Mouse (Mus musculus) right cerebral cortex, postnatal 36 days (tissue): ENCODE results near the gene Gm20843.
"Not testable (repeated sequence)": the region's sequence is repeated elsewhere in the genome, so short reads cannot be mapped to it uniquely, and the experiment has no call there.

Experiments
- DNase-seq, 2 experiments: peaks; one replicate each; pipeline ENCODE4 v3.0.0; 2022; ENCODE audit warnings: low spot score in 2 of 2, mixed read lengths in 1 of 2

Gm20843 gene

DNA sequence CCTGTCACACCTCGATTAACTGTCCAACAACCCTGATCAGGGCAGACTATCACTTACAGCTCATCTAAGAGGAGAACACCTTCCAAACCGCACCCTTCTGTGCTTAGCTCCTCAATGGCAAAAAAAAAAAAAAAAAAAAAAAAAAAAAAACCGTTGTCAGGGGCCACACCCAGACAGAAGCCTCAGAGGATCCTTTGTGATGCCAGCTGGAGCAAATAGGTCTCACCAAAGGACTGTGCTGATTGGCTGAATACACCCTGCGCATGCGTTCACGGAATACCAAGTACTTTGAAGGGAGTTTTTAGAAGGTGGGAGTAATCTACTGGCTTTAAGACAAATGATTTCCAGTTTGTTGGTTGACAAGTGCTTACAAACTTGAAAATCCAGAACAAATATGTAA is at the start of gene Gm20843:
Gm20843 (minus strand) TSS at position 101 of the 400 bp plus-strand sequence.
- DNase-seq, result not testable (repeated sequence)
